Mouse (Mus musculus) hindbrain, embryonic 16.5 days (tissue): Measurements from ENCODE around the gene Serping1. TPM values are rescaled to one million over a fixed set of nuclear protein-coding genes. Genes with fewer than 3 reads are reported as not detected.
"Not testable (repeated sequence)": the region's sequence is repeated elsewhere in the genome, so short reads cannot be mapped to it uniquely, and the experiment has no call there.

ENCODE experiments used
- ATAC-seq: fragments of 200-750 bp; cut with Nextera tagmentation; 2 replicates; pipeline ENCODE4 v1.8.0; 2017; ENCODE audit warnings: moderate TSS enrichment, moderate library complexity
- H3K27ac ChIP-seq: fragments of 300-500 bp; sonication (generic); 2 replicates; pipeline ENCODE4 v1.5.1; 2014; ENCODE audit warnings: low read depth, mild to moderate bottlenecking, control low read depth, low read length, moderate library complexity
- H3K27me3 ChIP-seq: fragments of 300-500 bp; sonication (generic); replicated peaks from 2 replicates; pipeline ENCODE4 v1.6.1; 2014; ENCODE audit warnings: low read length; ENCODE audit not compliant: control insufficient read depth, insufficient read depth
- H3K36me3 ChIP-seq: fragments of 300-500 bp; sonication (generic); 2 replicates; pipeline ENCODE4 v1.6.1; 2014; ENCODE audit warnings: mild to moderate bottlenecking, low read length, moderate library complexity, mixed read lengths; ENCODE audit not compliant: control insufficient read depth, insufficient read depth
- H3K4me1 ChIP-seq: fragments of 300-500 bp; sonication (generic); 2 replicates; pipeline ENCODE4 v1.6.1; 2014; ENCODE audit warnings: low read depth, low read length; ENCODE audit not compliant: control insufficient read depth, insufficient read depth
- H3K4me2 ChIP-seq: fragments of 300-500 bp; sonication (generic); 2 replicates; pipeline ENCODE4 v1.6.1; 2014; ENCODE audit warnings: mild to moderate bottlenecking, low read length, control low read depth, moderate library complexity
- H3K4me3 ChIP-seq: fragments of 300-500 bp; sonication (generic); 2 replicates; pipeline ENCODE4 v1.5.1; 2014; ENCODE audit warnings: mild to moderate bottlenecking, low read length, control low read depth, moderate library complexity
- H3K9ac ChIP-seq: fragments of 300-500 bp; sonication (generic); 2 replicates; pipeline ENCODE4 v1.6.1; 2014; ENCODE audit warnings: low read depth, mild to moderate bottlenecking, control low read depth, low read length, moderate library complexity
- H3K9me3 ChIP-seq: fragments of 300-500 bp; sonication (generic); 2 replicates; pipeline ENCODE4 v1.6.1; 2014; ENCODE audit warnings: mild to moderate bottlenecking, low read length, moderate library complexity; ENCODE audit not compliant: control insufficient read depth
- WGBS: fragments of 180-500 bp; shearing (Covaris S2); extraction: QIAGEN DNeasy Blood & Tissue Kit; methylation state at CpG from one replicate; pipeline ENCODE4 v1.1.7; 2014; 5-methylcytosine and 5-hydroxymethylcytosine counted together
- polyA plus RNA-seq: library from polyadenylated mRNA; unstranded; fragments of >200 nt; fragmentation: Nextera tagmentation; extraction: Ambion mirVana; gene quantifications from 2 replicates; pipeline ENCODE4 v1.2.1, GENCODE M21; 2015

The Serping1 gene
- polyA plus RNA-seq, 1 experiment from 2014 or later: 40.8 TPM

- H3K4me3 ChIP-seq: no peak overlapping the region
- no peak overlapping the region for H3K27ac ChIP-seq
- 82% methylated on average over 5 of the region's 5 CpGs for WGBS
- H3K36me3 ChIP-seq: no peaks in the 10 kb centered on the region; the same call in 1 of the 2 replicates
- no peak for ATAC-seq
- H3K27me3 ChIP-seq: no peaks in the 10 kb centered on the region
- no peaks in the 10 kb centered on the region; the same call in 1 of the 2 replicates for H3K4me1 ChIP-seq
- peaks cover 4% of the 10 kb centered on the region; the same call in 1 of the 2 replicates for H3K9me3 ChIP-seq
- H3K9ac ChIP-seq: no peak overlapping the region
- H3K4me2 ChIP-seq: no peak overlapping the region
Measured at GRCm38 (mm10) chr2:84806546-84806945, 31.3 kb upstream of the Serping1 start.

- Histone ChIP-seq H3K9ac (no peak overlapping the region), H3K4me1 (no peaks in the 10 kb centered on the region), H3K9me3 (peaks cover 4% of the 10 kb centered on the region; the same call in 1 of the 2 replicates), H3K27me3 (no peaks in the 10 kb centered on the region), H3K4me3 (no peak overlapping the region), H3K36me3 (no peaks in the 10 kb centered on the region; the same call in 1 of the 2 replicates), H3K27ac (no peak overlapping the region), H3K4me2 (no peak overlapping the region)
- 92% methylated on average over 7 of the region's 7 CpGs for WGBS
- ATAC-seq: no peak
Measured at GRCm38 (mm10) chr2:84803963-84804362, 28.7 kb upstream of the Serping1 start.

GRCm38 (mm10) chr2:84801223-84801622 is 26.0 kb upstream of the Serping1 start:
- H3K27ac ChIP-seq, H3K4me2 ChIP-seq, H3K4me3 ChIP-seq, H3K9ac ChIP-seq, H3K9me3 ChIP-seq, H3K4me1 ChIP-seq, ATAC-seq, H3K27me3 ChIP-seq, H3K36me3 ChIP-seq: not testable (repeated sequence)
- 88% methylated on average over 5 of the region's 5 CpGs for WGBS

- Histone ChIP-seq H3K9ac (no peak overlapping the region), H3K27me3 (no peaks in the 10 kb centered on the region), H3K36me3 (no peaks in the 10 kb centered on the region), H3K4me2 (no peak overlapping the region), H3K9me3 (no peaks in the 10 kb centered on the region), H3K4me1 (peaks cover 2% of the 10 kb centered on the region; the same call in 1 of the 2 replicates), H3K4me3 (no peak overlapping the region), H3K27ac (no peak overlapping the region)
- no peak for ATAC-seq
- 83% methylated on average over 4 of the region's 4 CpGs for WGBS
Measured at GRCm38 (mm10) chr2:84800304-84800703, 25.1 kb upstream of the Serping1 start.

GRCm38 (mm10) chr2:84799041-84799561 is 23.9 kb upstream of the Serping1 start:
- Histone ChIP-seq H3K4me1 (peaks cover 2% of the 10 kb centered on the region; the same call in 1 of the 2 replicates), H3K27ac (peak overlapping the region; percentile 72), H3K4me3 (peak overlapping the region; percentile 64), H3K27me3 (no peaks in the 10 kb centered on the region), H3K9me3 (no peaks in the 10 kb centered on the region), H3K4me2 (peak overlapping the region; percentile 99), H3K9ac (peak overlapping the region; percentile 72), H3K36me3 (no peaks in the 10 kb centered on the region)
- 0% methylated on average over 16 of the region's 16 CpGs for WGBS
- peak; percentile 70 for ATAC-seq

GRCm38 (mm10) chr2:84798493-84798921 is 23.3 kb upstream of the Serping1 start, which contains the start of gene Ube2l6:
Gene Ube2l6 (plus strand): TSS chr2:84798828.
- Histone ChIP-seq H3K4me1 (peaks cover 2% of the 10 kb centered on the region; the same call in 1 of the 2 replicates), H3K27me3 (no peaks in the 10 kb centered on the region), H3K36me3 (no peaks in the 10 kb centered on the region), H3K4me2 (peak within 1 kb of the TSS; percentile 99), H3K9me3 (no peaks in the 10 kb centered on the region), H3K4me3 (peak within 1 kb of the TSS; percentile 64), H3K9ac (peak within 1 kb of the TSS; percentile 72), H3K27ac (peak within 1 kb of the TSS; percentile 72)
- under 1% methylated on average over 21 of the region's 21 CpGs for WGBS
- peak; percentile 74 for ATAC-seq

DNA sequence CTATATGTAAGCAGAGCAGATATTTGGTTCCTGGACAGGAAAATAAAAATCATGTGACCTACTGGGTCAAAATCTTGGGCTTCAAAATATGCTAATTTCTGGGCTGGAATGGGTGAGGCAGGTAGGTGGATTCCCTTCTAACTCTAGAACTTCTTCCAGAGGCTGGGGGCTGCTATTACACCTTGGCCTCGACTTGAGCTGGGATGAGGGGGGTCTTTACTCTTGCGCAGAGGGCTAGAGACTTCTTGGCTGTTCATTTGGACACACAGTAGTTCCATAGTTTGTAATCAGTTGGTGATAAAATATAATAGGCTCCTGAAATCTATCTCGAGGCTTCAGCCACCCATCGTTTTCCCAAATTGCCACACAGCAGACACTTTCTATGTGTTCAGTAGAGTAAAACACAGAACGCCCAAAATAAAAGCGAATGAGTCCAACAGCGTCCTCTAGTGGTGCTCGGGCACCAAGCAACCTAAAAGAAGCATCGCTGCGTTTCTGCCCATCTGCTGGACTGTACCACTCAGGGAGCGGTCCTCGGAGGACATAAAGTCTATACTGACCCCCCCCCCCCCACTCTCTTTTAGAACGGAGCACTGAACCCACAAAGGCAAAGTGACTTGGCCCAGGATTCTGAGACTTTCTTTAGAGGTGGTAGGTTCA is 22.7 kb upstream of the Serping1 start:
- Histone ChIP-seq H3K4me1 (peaks cover 2% of the 10 kb centered on the region; the same call in 1 of the 2 replicates), H3K4me2 (peak overlapping the region; percentile 99), H3K9ac (peak overlapping the region; percentile 72), H3K9me3 (no peaks in the 10 kb centered on the region), H3K4me3 (peak overlapping the region; percentile 64), H3K36me3 (no peaks in the 10 kb centered on the region), H3K27me3 (no peaks in the 10 kb centered on the region), H3K27ac (peak overlapping the region; percentile 72; the same call in 1 of the 2 replicates)
- WGBS: 8% methylated on average over 13 of the region's 13 CpGs
- peak; percentile 79 for ATAC-seq

- Histone ChIP-seq H3K27ac (no peak overlapping the region), H3K36me3 (no peaks in the 10 kb centered on the region), H3K4me1 (peaks cover 2% of the 10 kb centered on the region; the same call in 1 of the 2 replicates), H3K9ac (no peak overlapping the region), H3K4me3 (no peak overlapping the region), H3K27me3 (no peaks in the 10 kb centered on the region), H3K9me3 (no peaks in the 10 kb centered on the region), H3K4me2 (no peak overlapping the region)
- WGBS: 92% methylated on average over 3 of the region's 3 CpGs
- ATAC-seq: no peak
Measured at GRCm38 (mm10) chr2:84793871-84794270, 18.6 kb upstream of the Serping1 start.

DNA sequence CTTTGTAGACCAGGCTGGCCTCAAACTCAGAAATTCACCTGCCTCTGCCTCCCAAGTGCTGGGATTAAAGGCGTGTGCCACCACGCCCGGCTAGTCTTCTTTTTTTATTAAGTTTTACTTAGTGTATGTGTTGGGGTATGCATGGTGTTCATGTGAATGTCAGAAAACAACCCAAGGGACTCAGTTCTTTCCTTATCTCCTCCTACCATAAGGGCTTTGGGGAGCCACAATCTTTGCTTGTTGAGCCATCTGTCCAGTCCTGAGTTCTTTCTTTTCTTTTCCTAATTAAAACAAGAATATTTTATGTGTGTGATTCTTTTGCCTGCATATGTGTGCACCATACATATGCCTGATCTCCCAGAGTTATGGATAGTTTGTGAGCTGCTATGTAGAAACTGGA is 17.9 kb upstream of the Serping1 start:
- H3K4me3 ChIP-seq: no peak overlapping the region
- no peak for ATAC-seq
- no peaks in the 10 kb centered on the region for H3K27me3 ChIP-seq
- peaks cover 2% of the 10 kb centered on the region; the same call in 1 of the 2 replicates for H3K4me1 ChIP-seq
- H3K4me2 ChIP-seq: no peak overlapping the region
- 93% methylated on average over 3 of the region's 3 CpGs for WGBS
- H3K36me3 ChIP-seq: no peaks in the 10 kb centered on the region
- no peaks in the 10 kb centered on the region for H3K9me3 ChIP-seq
- no peak overlapping the region for H3K9ac ChIP-seq
- no peak overlapping the region for H3K27ac ChIP-seq
